Mouse (Mus musculus): ENCODE results near the gene G0s2. TPM values are rescaled to one million over a fixed set of nuclear protein-coding genes. Genes with fewer than 3 reads are reported as not detected.

The G0s2 gene
- 17.9 and 26.5 TPM in 2 replicates for polyA plus RNA-seq (2014; fragmentation: Nextera tagmentation; extraction: Ambion mirVana)

- 0 out of 2 replicates have a peak, but pooled peaks cover 3% of the 10 kb centered on the region for H3K4me1 ChIP-seq (ENCODE audit: control insufficient read depth, insufficient read depth, low read length)
- no peaks in the 10 kb centered on the region for H3K9me3 ChIP-seq (ENCODE audit: control insufficient read depth, low read length)
- H3K36me3 ChIP-seq (ENCODE audit: control insufficient read depth, insufficient read depth, low read length), result no peaks in the 10 kb centered on the region
- H3K27ac ChIP-seq (ENCODE audit: low read depth, low read length), result peak within 1 kb of the TSS; percentile 42; the same call in 1 of the 2 replicates
- peak within 1 kb of the TSS; percentile 54 for H3K4me2 ChIP-seq (replicated peaks; ENCODE audit: low read depth, low read length)
- WGBS, result 0% methylated on average over 22 of the region's 23 CpGs
- peak within 1 kb of the TSS; percentile 47 for H3K9ac ChIP-seq (ENCODE audit: low read depth, low read length)
- H3K4me3 ChIP-seq (ENCODE audit: low read length), result peak within 1 kb of the TSS; percentile 32
- no peaks in the 10 kb centered on the region for H3K27me3 ChIP-seq (ENCODE audit: control insufficient read depth, insufficient read depth, low read length)
- peak; percentile 92 for ATAC-seq (ENCODE audit: low FRiP score, low TSS enrichment)
Observed at GRCm38 (mm10) chr1:193272916-193273601, at the start of gene G0s2. TSS of gene G0s2 (minus strand) at chr1:193273217.

- no peaks in the 10 kb centered on the region for H3K36me3 ChIP-seq (ENCODE audit: control insufficient read depth, insufficient read depth, low read length)
- no peak for ATAC-seq (ENCODE audit: low FRiP score, low TSS enrichment)
- H3K9me3 ChIP-seq (ENCODE audit: control insufficient read depth, low read length), result no peaks in the 10 kb centered on the region
- WGBS, result 89% methylated on average over 8 of the region's 8 CpGs
- 0 out of 2 replicates have a peak, but pooled peaks cover 2% of the 10 kb centered on the region for H3K4me1 ChIP-seq (ENCODE audit: control insufficient read depth, insufficient read depth, low read length)
- H3K4me3 ChIP-seq (ENCODE audit: low read length), result no peak overlapping the region
- H3K9ac ChIP-seq (ENCODE audit: low read depth, low read length), result no peak overlapping the region
- no peak overlapping the region for H3K27ac ChIP-seq (ENCODE audit: low read depth, low read length)
- no peak overlapping the region for H3K4me2 ChIP-seq (replicated peaks; ENCODE audit: low read depth, low read length)
- H3K27me3 ChIP-seq (ENCODE audit: control insufficient read depth, insufficient read depth, low read length), result no peaks in the 10 kb centered on the region
Observed at GRCm38 (mm10) chr1:193320398-193320797, 47.4 kb upstream of the G0s2 start.

GRCm38 (mm10) chr1:193319721-193320120 is 46.7 kb upstream of the G0s2 start:
- Histone ChIP-seq H3K27me3 (ENCODE audit: control insufficient read depth, insufficient read depth, low read length) (no peaks in the 10 kb centered on the region), H3K4me2 (replicated peaks; ENCODE audit: low read depth, low read length) (no peak overlapping the region), H3K27ac (ENCODE audit: low read depth, low read length) (no peak overlapping the region), H3K4me1 (ENCODE audit: control insufficient read depth, insufficient read depth, low read length) (0 out of 2 replicates have a peak, but pooled peaks cover 2% of the 10 kb centered on the region), H3K36me3 (ENCODE audit: control insufficient read depth, insufficient read depth, low read length) (no peaks in the 10 kb centered on the region), H3K9ac (ENCODE audit: low read depth, low read length) (no peak overlapping the region), H3K9me3 (ENCODE audit: control insufficient read depth, low read length) (no peaks in the 10 kb centered on the region), H3K4me3 (ENCODE audit: low read length) (no peak overlapping the region)
- no peak for ATAC-seq (ENCODE audit: low FRiP score, low TSS enrichment)
- 79% methylated on average over 3 of the region's 3 CpGs for WGBS

- 0 out of 2 replicates have a peak, but pooled peaks have one; percentile 49 for ATAC-seq (ENCODE audit: low FRiP score, low TSS enrichment)
- 44% methylated on average over 6 of the region's 6 CpGs for WGBS
- H3K27ac ChIP-seq (ENCODE audit: low read depth, low read length), result peak overlapping the region; percentile 48; the same call in 1 of the 2 replicates
Observed at GRCm38 (mm10) chr1:193317159-193317559, 44.1 kb upstream of the G0s2 start.

GRCm38 (mm10) chr1:193316358-193316750 is 43.3 kb upstream of the G0s2 start:
- no peak for ATAC-seq (ENCODE audit: low FRiP score, low TSS enrichment)
- H3K27me3 ChIP-seq (ENCODE audit: control insufficient read depth, insufficient read depth, low read length), result no peaks in the 10 kb centered on the region
- WGBS, result 66% methylated on average over 9 of the region's 9 CpGs
- 0 out of 2 replicates have a peak, but pooled peaks cover 5% of the 10 kb centered on the region for H3K4me1 ChIP-seq (ENCODE audit: control insufficient read depth, insufficient read depth, low read length)
- H3K9me3 ChIP-seq (ENCODE audit: control insufficient read depth, low read length), result no peaks in the 10 kb centered on the region
- no peak overlapping the region for H3K4me2 ChIP-seq (replicated peaks; ENCODE audit: low read depth, low read length)
- no peaks in the 10 kb centered on the region for H3K36me3 ChIP-seq (ENCODE audit: control insufficient read depth, insufficient read depth, low read length)
- no peak overlapping the region for H3K4me3 ChIP-seq (ENCODE audit: low read length)
- H3K27ac ChIP-seq (ENCODE audit: low read depth, low read length), result 0 out of 2 replicates have a peak overlapping the region, but pooled peaks have one; percentile 0
- H3K9ac ChIP-seq (ENCODE audit: low read depth, low read length), result no peak overlapping the region

More at GRCm38 (mm10) chr1:193317159-193317559, 44.1 kb upstream of the G0s2 start:
- Histone ChIP-seq H3K9me3 (ENCODE audit: control insufficient read depth, low read length) (no peaks in the 10 kb centered on the region), H3K4me1 (ENCODE audit: control insufficient read depth, insufficient read depth, low read length) (0 out of 2 replicates have a peak, but pooled peaks cover 5% of the 10 kb centered on the region), H3K9ac (ENCODE audit: low read depth, low read length) (no peak overlapping the region), H3K4me2 (replicated peaks; ENCODE audit: low read depth, low read length) (no peak overlapping the region), H3K27me3 (ENCODE audit: control insufficient read depth, insufficient read depth, low read length) (no peaks in the 10 kb centered on the region), H3K36me3 (ENCODE audit: control insufficient read depth, insufficient read depth, low read length) (no peaks in the 10 kb centered on the region), H3K4me3 (ENCODE audit: low read length) (no peak overlapping the region)

GRCm38 (mm10) chr1:193315705-193316357 is 42.8 kb upstream of the G0s2 start:
- H3K36me3 ChIP-seq (ENCODE audit: control insufficient read depth, insufficient read depth, low read length), result no peaks in the 10 kb centered on the region
- ATAC-seq (ENCODE audit: low FRiP score, low TSS enrichment), result 0 out of 2 replicates have a peak, but pooled peaks have one; percentile 48
- H3K9ac ChIP-seq (ENCODE audit: low read depth, low read length), result no peak overlapping the region
- WGBS, result 78% methylated on average over 5 of the region's 5 CpGs
- H3K4me3 ChIP-seq (ENCODE audit: low read length), result no peak overlapping the region
- no peaks in the 10 kb centered on the region for H3K27me3 ChIP-seq (ENCODE audit: control insufficient read depth, insufficient read depth, low read length)
- no peak overlapping the region for H3K4me2 ChIP-seq (replicated peaks; ENCODE audit: low read depth, low read length)
- H3K9me3 ChIP-seq (ENCODE audit: control insufficient read depth, low read length), result no peaks in the 10 kb centered on the region
- H3K4me1 ChIP-seq (ENCODE audit: control insufficient read depth, insufficient read depth, low read length), result 0 out of 2 replicates have a peak, but pooled peaks cover 5% of the 10 kb centered on the region
- H3K27ac ChIP-seq (ENCODE audit: low read depth, low read length), result peak overlapping the region; percentile 19; the same call in 1 of the 2 replicates

GRCm38 (mm10) chr1:193311596-193311995 is 38.6 kb upstream of the G0s2 start:
- WGBS, result 43% methylated on average over 1 of the region's 1 CpGs
- H3K27ac ChIP-seq (ENCODE audit: low read depth, low read length), result no peak overlapping the region
- ATAC-seq (ENCODE audit: low FRiP score, low TSS enrichment), result no peak
- no peak overlapping the region for H3K9ac ChIP-seq (ENCODE audit: low read depth, low read length)
- H3K4me2 ChIP-seq (replicated peaks; ENCODE audit: low read depth, low read length), result no peak overlapping the region
- H3K4me3 ChIP-seq (ENCODE audit: low read length), result no peak overlapping the region
- 0 out of 2 replicates have a peak, but pooled peaks cover 3% of the 10 kb centered on the region for H3K4me1 ChIP-seq (ENCODE audit: control insufficient read depth, insufficient read depth, low read length)
- H3K9me3 ChIP-seq (ENCODE audit: control insufficient read depth, low read length), result no peaks in the 10 kb centered on the region
- H3K36me3 ChIP-seq (ENCODE audit: control insufficient read depth, insufficient read depth, low read length), result no peaks in the 10 kb centered on the region
- H3K27me3 ChIP-seq (ENCODE audit: control insufficient read depth, insufficient read depth, low read length), result no peaks in the 10 kb centered on the region

- Histone ChIP-seq H3K9me3 (ENCODE audit: control insufficient read depth, low read length) (no peaks in the 10 kb centered on the region), H3K4me1 (ENCODE audit: control insufficient read depth, insufficient read depth, low read length) (0 out of 2 replicates have a peak, but pooled peaks cover 3% of the 10 kb centered on the region), H3K36me3 (ENCODE audit: control insufficient read depth, insufficient read depth, low read length) (no peaks in the 10 kb centered on the region), H3K4me3 (ENCODE audit: low read length) (no peak overlapping the region), H3K27ac (ENCODE audit: low read depth, low read length) (no peak overlapping the region), H3K4me2 (replicated peaks; ENCODE audit: low read depth, low read length) (no peak overlapping the region), H3K27me3 (ENCODE audit: control insufficient read depth, insufficient read depth, low read length) (no peaks in the 10 kb centered on the region), H3K9ac (ENCODE audit: low read depth, low read length) (no peak overlapping the region)
- ATAC-seq (ENCODE audit: low FRiP score, low TSS enrichment), result no peak
- 85% methylated on average over 3 of the region's 3 CpGs for WGBS
Observed at GRCm38 (mm10) chr1:193310519-193311085, 37.6 kb upstream of the G0s2 start.

Data from kidney, embryonic 14.5 days (tissue).